Mouse (Mus musculus) CH12.LX (cell line): ENCODE data around the gene Cc2d1a. TPM values are rescaled to one million over a fixed set of nuclear protein-coding genes. Genes with fewer than 3 reads are reported as not detected.

ENCODE experiments used
- DNase-seq: peaks from one replicate; pipeline ENCODE4 v3.0.0-alpha.2; 2013; ENCODE audit errors: extremely low read depth
- H3K27ac ChIP-seq: 2 replicates; pipeline ENCODE4 v1.5.1; 2012; ENCODE audit warnings: low read depth, mild to moderate bottlenecking, control low read depth, moderate library complexity; ENCODE audit not compliant: insufficient read depth
- H3K27me3 ChIP-seq: replicated peaks from 2 replicates; pipeline ENCODE3; 2012; ENCODE audit warnings: inconsistent platforms
- H3K36me3 ChIP-seq, 2 experiments: replicated peaks in 1 of 2; 2 replicates each; pipeline versions ENCODE3 to v1.6.1; 2012; ENCODE audit warnings: inconsistent platforms in 1 of 2, low read length in 1 of 2, mild to moderate bottlenecking in 1 of 2, mixed read lengths in 1 of 2, moderate library complexity in 1 of 2; ENCODE audit not compliant: control insufficient read depth in 1 of 2, insufficient read depth in 1 of 2
- H3K4me1 ChIP-seq, 2 experiments: 2 replicates each; pipeline ENCODE4 v1.6.1; 2012; ENCODE audit warnings: inconsistent platforms in 1 of 2, moderate library complexity in 1 of 2; ENCODE audit not compliant: insufficient read depth in 2 of 2, control insufficient read depth in 1 of 2
- H3K4me2 ChIP-seq: 2 replicates; pipeline ENCODE4 v1.6.1; 2012; ENCODE audit warnings: low read depth, mild to moderate bottlenecking, control low read depth; ENCODE audit not compliant: poor library complexity, insufficient read depth, severe bottlenecking
- H3K4me3 ChIP-seq, 3 experiments: fragments of 150-350 bp in 1 of 3; sonication (generic) in 1 of 3; replicated peaks in 1 of 3; 2 replicates each; pipeline versions ENCODE3 to v1.5.1; 2011 to 2012; ENCODE audit warnings: low read depth in 2 of 3, low read length in 2 of 3, mild to moderate bottlenecking in 2 of 3, moderate library complexity in 2 of 3, control low read depth in 1 of 3, improper control_type of control experiment in 1 of 3, inconsistent platforms in 1 of 3, mixed read lengths in 1 of 3; ENCODE audit not compliant: poor library complexity in 1 of 3
- H3K79me2 ChIP-seq: replicated peaks from 2 replicates; pipeline ENCODE4 v1.6.1; 2012; ENCODE audit warnings: mild to moderate bottlenecking, moderate library complexity; ENCODE audit not compliant: control insufficient read depth, poor library complexity, insufficient read depth, severe bottlenecking; ENCODE audit errors: extremely low read depth
- H3K9ac ChIP-seq: 2 replicates; pipeline ENCODE4 v1.6.1; 2012; ENCODE audit warnings: low read depth, mild to moderate bottlenecking, control low read depth, moderate library complexity; ENCODE audit not compliant: insufficient read depth
- H3K9me3 ChIP-seq: replicated peaks from 2 replicates; pipeline ENCODE3; 2012; ENCODE audit warnings: low read length, inconsistent platforms, mixed read lengths
- BHLHE40 ChIP-seq: IDR thresholded peaks from 2 replicates; pipeline ENCODE4 v1.6.1; 2011; ENCODE audit warnings: mild to moderate bottlenecking, low read depth, low read length, improper control_type of control experiment
- CTCF ChIP-seq, 2 experiments: IDR thresholded peaks in 1 of 2; conservative IDR thresholded peaks in 1 of 2; 2 replicates each; pipeline ENCODE4 v1.5.1; 2011 to 2012; ENCODE audit warnings: low read depth in 2 of 2, low read length in 2 of 2, improper control_type of control experiment in 1 of 2, inconsistent platforms in 1 of 2, mild to moderate bottlenecking in 1 of 2, moderate library complexity in 1 of 2
- ELF1 ChIP-seq: IDR thresholded peaks from 2 replicates; pipeline ENCODE4 v1.6.1; 2014; ENCODE audit warnings: low read depth, mild to moderate bottlenecking, inconsistent platforms, low read length, improper control_type of control experiment
- IRF4 ChIP-seq: IDR thresholded peaks from 2 replicates; pipeline ENCODE4 v1.6.1; 2014; ENCODE audit warnings: low read depth, mild to moderate bottlenecking, inconsistent platforms, low read length, improper control_type of control experiment
- MAFK ChIP-seq: IDR thresholded peaks from 2 replicates; pipeline ENCODE4 v1.6.1; 2011; ENCODE audit warnings: low read length, improper control_type of control experiment; ENCODE audit not compliant: insufficient replicate concordance
- MAX ChIP-seq: IDR thresholded peaks from 2 replicates; pipeline ENCODE4 v1.6.1; 2011; ENCODE audit warnings: low read length, improper control_type of control experiment
- MAZ ChIP-seq: IDR thresholded peaks from 2 replicates; pipeline ENCODE4 v1.6.1; 2012; ENCODE audit warnings: low read depth, mild to moderate bottlenecking, inconsistent platforms, low read length, improper control_type of control experiment, moderate library complexity
- MYC ChIP-seq: IDR thresholded peaks from 2 replicates; pipeline ENCODE4 v1.6.1; 2011; ENCODE audit warnings: low read depth, mild to moderate bottlenecking, improper control_type of control experiment, low read length
- NELFE ChIP-seq: IDR thresholded peaks from 2 replicates; pipeline ENCODE4 v1.6.1; 2011; ENCODE audit warnings: low read depth, low read length, improper control_type of control experiment
- PAX5 ChIP-seq: IDR thresholded peaks from 2 replicates; pipeline ENCODE4 v1.6.1; 2012; ENCODE audit warnings: low read length, inconsistent platforms, mixed read lengths
- POLR2A ChIP-seq: IDR thresholded peaks from 2 replicates; pipeline ENCODE4 v1.6.1; 2011; ENCODE audit warnings: low read depth, mild to moderate bottlenecking, improper control_type of control experiment, low read length
- RCOR1 ChIP-seq: conservative IDR thresholded peaks from 2 replicates; pipeline ENCODE4 v1.6.1; 2012; ENCODE audit warnings: low read depth, mild to moderate bottlenecking, inconsistent platforms, low read length, improper control_type of control experiment
- TBP ChIP-seq: conservative IDR thresholded peaks from 2 replicates; pipeline ENCODE4 v1.6.1; 2011; ENCODE audit warnings: low read depth, low read length, improper control_type of control experiment
- UBTF ChIP-seq: IDR thresholded peaks from 2 replicates; pipeline ENCODE4 v1.6.1; 2012; ENCODE audit warnings: low read depth, mild to moderate bottlenecking, inconsistent platforms, low read length, improper control_type of control experiment, moderate library complexity
- USF1 ChIP-seq: IDR thresholded peaks from 2 replicates; pipeline ENCODE4 v1.6.1; 2014; ENCODE audit warnings: low read depth, mild to moderate bottlenecking, inconsistent platforms, low read length, improper control_type of control experiment
- ZC3H11A ChIP-seq: IDR thresholded peaks from 2 replicates; pipeline ENCODE4 v1.6.1; 2012; ENCODE audit warnings: low read depth, mild to moderate bottlenecking, inconsistent platforms, low read length, improper control_type of control experiment
- ZMIZ1 ChIP-seq: IDR thresholded peaks from 2 replicates; pipeline ENCODE4 v1.6.1; 2012; ENCODE audit warnings: low read depth, mild to moderate bottlenecking, inconsistent platforms, low read length, improper control_type of control experiment
- ZNF384 ChIP-seq: IDR thresholded peaks from 2 replicates; pipeline ENCODE4 v1.6.1; 2012; ENCODE audit warnings: low read depth, low read length, improper control_type of control experiment, inconsistent platforms
- dilution Hi-C: fragments of 300-500 bp; cut with MboI; formaldehyde crosslinking; loops from 2 replicates; pipeline ENCODE4 v1.14.3; 2020; ENCODE audit warnings: low sequenced_read_pairs; ENCODE audit not compliant: extremely low pct_unique_long_range_greater_than_20kb, extremely low pct_ligation_motif_present
- in situ Hi-C: fragments of 300-500 bp; cut with MboI; formaldehyde crosslinking; loops from 3 replicates; pipeline ENCODE4 v1.14.3; 2019; ENCODE audit warnings: low sequenced_read_pairs, low pct_ligation_motif_present, low pct_unique_long_range_greater_than_20kb, mixed read lengths
- polyA plus RNA-seq: library from polyadenylated mRNA; unstranded; fragments of >175 nt; gene quantifications from 2 replicates; pipeline ENCODE4 v1.2.1, GENCODE M21; 2012; ENCODE audit warnings: low read depth; ENCODE audit not compliant: insufficient read length
- total RNA-seq, 2 experiments: library from RNA; depleted of rRNA; stranded (reverse); fragments of 300-350 nt in 1 of 2; fragments of >200 nt in 1 of 2; gene quantifications; 2 replicates each; pipeline ENCODE4 v1.2.3; 2012 to 2014

The Cc2d1a gene
- total and polyA plus RNA-seq, 3 experiments, result 2.8 to 11.4 (median 7.8) TPM

- Histone ChIP-seq H3K27me3 (no peaks in the 10 kb centered on the region), H3K9me3 (no peaks in the 10 kb centered on the region), H3K4me3 (no peak overlapping the region), H3K27ac (no peak overlapping the region), H3K79me2 (peaks cover 14% of the 10 kb centered on the region), H3K4me1 (peaks cover 15 to 33% of the 10 kb centered on the region in 2 experiments), H3K36me3 (peaks cover 50 to 63% of the 10 kb centered on the region in 2 experiments), H3K9ac (no peak overlapping the region), H3K4me2 (no peak overlapping the region)
- in situ Hi-C loops, result loop anchor here (10.0 kb wide), 1 partner anchor 47 kb away; no protein-coding TSS in a partner anchor
- no peak for DNase-seq
- no peak for TF ChIP-seq UBTF
- TF ChIP-seq CTCF (conservative IDR thresholded peaks at IDR 0.05 in 1 of 2, IDR thresholded peaks at IDR 0.05 in 1 of 2; ENCODE audit: low read depth in 2 of 2, low read length in 2 of 2), result no peak
- TF ChIP-seq ELF1, result no peak
- TF ChIP-seq PAX5, result no peak
- no peak for TF ChIP-seq BHLHE40
- no peak for TF ChIP-seq MAZ
- TF ChIP-seq POLR2A, result no peak
- no peak for TF ChIP-seq MAX
- no peak for TF ChIP-seq ZNF384
- TF ChIP-seq USF1, result no peak
- dilution Hi-C loops, result no loop called here
These were observed 46.1 kb downstream of the Cc2d1a start for GRCm38 (mm10) chr8:84101476-84102270.

DNA sequence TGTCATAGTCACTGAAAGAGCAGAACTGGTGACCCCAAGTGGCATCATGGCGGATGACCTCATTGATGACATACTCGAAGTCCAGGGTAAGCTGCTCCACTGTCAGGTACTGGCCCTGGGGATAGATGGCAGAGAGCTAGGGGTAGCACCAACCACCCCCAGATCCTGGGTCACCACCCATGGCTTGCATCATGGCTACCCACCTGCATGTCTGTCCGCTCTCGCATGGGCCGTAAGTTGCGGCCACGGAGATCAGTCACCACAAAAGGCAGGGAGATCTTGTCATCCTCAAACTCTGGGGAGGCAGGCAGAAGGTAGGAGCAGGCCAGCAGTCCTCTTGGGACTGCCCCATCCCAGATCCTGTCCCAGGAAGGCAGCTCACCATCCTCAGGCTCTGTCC, 49.4 kb downstream of the Cc2d1a start:
- H3K36me3 ChIP-seq, result peaks cover 80 to 95% of the 10 kb centered on the region in 2 experiments
- H3K4me2 ChIP-seq, result no peak overlapping the region
- no peak overlapping the region for H3K4me3 ChIP-seq
- H3K79me2 ChIP-seq, result peaks cover 7% of the 10 kb centered on the region
- no peak for TF ChIP-seq ZC3H11A
- TF ChIP-seq ZNF384, result no peak
- TF ChIP-seq ELF1, result no peak
- TF ChIP-seq CTCF (conservative IDR thresholded peaks at IDR 0.05 in 1 of 2, IDR thresholded peaks at IDR 0.05 in 1 of 2; ENCODE audit: low read depth in 2 of 2, low read length in 2 of 2), result no peak
- TF ChIP-seq RCOR1, result no peak
- no peak for TF ChIP-seq UBTF
- no peak for TF ChIP-seq ZMIZ1
- no peak for TF ChIP-seq POLR2A
- no peak for TF ChIP-seq MYC
- no peak for TF ChIP-seq IRF4
- no peak for TF ChIP-seq TBP
- no peak for TF ChIP-seq MAFK
- no peak for TF ChIP-seq NELFE
- no peak overlapping the region for H3K27ac ChIP-seq
- no peak overlapping the region for H3K9ac ChIP-seq
- dilution Hi-C loops, result no loop called here
- DNase-seq, result no peak
- no peaks in the 10 kb centered on the region for H3K9me3 ChIP-seq
- peaks cover 0 to 10% of the 10 kb centered on the region in 2 experiments; a peak in 2 of 4 replicates for H3K4me1 ChIP-seq
- in situ Hi-C loops, result no loop called here
- H3K27me3 ChIP-seq, result no peaks in the 10 kb centered on the region
